Mouse (Mus musculus): ENCODE data around the gene Olfr479.
"Not testable (repeated sequence)": the region's sequence is repeated elsewhere in the genome, so short reads cannot be mapped to it uniquely, and the experiment has no call there.

Olfr479 gene

DNA sequence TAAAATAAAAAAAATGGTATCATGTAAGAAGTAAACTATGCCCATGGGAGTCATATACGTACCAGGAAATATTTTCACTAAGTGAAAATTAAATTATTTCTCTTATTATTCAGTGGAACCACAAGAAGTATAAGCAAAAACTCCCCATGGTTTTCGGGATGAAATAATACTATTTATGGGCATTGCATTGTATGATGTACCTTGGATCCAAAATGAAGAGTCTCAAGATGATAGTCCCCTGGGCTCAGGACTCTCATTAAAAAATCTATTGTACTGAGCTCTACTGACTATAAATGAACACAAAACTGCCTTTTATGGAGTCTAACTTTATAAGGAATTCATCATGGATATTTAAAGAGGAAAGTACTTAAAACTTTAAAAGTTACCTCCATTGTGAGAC, at the start of gene Olfr479:
Gene Olfr479 (plus strand): TSS at position 301 of the 400 bp plus-strand sequence.
- DNase-seq (ENCODE audit: low spot score), result no peak

DNA sequence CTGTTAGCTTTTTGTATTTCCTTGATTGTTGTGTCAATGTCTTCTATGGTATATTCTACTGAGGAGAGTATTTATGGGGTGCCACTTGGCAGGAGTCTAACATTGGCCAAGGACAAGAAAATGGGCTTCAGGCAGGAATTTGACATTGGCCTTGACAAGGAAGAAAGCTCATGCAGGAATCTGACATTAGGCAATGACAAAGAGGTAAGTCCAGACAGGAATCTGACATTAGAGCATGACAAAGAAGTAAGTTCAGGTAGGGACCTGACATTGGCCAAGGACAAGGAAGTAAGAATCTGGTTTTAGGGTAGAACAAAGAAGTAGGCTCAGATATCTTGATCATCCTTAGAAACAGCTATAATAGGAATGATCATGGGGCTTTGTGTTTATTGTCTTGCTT, 36.2 kb upstream of the Olfr479 start:
- DNase-seq (ENCODE audit: low spot score), result not testable (repeated sequence)

DNA sequence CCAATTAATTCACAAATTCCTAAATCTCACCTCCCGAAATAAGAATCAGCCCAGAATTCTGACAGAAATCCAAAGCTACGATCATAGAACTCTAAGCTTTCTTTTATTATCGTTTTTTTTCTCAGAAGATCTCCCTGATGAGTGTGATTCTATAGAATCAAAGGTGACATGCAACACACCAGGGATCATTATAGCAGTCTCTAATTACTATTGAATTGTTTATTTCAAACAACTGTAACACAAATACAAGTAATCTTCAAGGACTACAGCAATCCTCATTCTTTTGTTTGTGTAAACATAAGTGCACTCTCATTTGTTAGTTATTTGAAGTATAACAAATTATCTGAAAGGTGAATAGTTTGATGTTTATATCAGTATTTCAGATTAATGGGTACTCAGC, 16.6 kb upstream of the Olfr479 start, which contains the start of gene Olfr478:
Gene Olfr478 (minus strand): TSS at position 101 of the 400 bp plus-strand sequence.
- no peak for DNase-seq (ENCODE audit: low spot score)

DNA sequence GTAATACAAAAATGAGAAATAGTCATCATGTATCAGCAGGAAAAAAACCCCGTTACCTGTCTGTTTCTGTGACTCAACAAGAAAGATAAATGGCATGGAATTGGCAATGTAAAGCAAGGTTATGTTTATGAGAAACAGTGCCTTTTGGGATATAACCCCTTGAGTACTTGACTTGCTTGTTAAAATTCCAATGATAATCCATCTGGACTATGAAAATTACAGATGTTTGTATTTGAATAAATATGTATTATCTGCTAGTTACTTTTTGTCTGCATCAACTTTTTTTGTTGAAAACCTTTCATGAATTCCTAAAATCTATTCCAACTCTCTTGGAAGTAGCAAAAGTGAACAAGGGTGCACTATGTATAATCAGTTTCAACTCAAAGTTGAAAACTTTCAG, 16.8 kb downstream of the Olfr479 start, which contains the start of gene Olfr480:
Gene Olfr480 (minus strand): TSS at position 101 of the 400 bp plus-strand sequence.
- DNase-seq (ENCODE audit: low spot score), result no peak

DNA sequence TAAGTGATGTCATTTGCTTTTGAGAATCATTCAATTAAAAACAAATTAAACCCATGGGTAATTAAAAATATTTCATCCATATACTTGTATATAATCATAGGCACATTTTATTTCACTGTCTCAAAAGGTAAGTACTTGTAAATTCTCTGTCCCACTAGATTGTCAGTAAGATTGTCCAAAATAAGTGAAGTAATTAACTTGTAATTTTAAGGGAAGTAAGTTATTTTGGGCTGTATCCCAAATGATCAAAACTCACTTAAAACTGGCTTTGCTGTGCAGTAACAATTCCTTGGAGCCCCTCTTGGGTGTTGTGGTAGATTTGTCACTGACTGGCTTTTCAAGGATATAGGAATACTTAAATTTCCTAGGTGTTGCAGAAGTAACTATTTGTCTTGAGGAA, 29.1 kb downstream of the Olfr479 start, which contains the start of gene Olfr481:
Gene Olfr481 (plus strand): TSS at position 301 of the 400 bp plus-strand sequence.
- DNase-seq (ENCODE audit: low spot score), result no peak

DNA sequence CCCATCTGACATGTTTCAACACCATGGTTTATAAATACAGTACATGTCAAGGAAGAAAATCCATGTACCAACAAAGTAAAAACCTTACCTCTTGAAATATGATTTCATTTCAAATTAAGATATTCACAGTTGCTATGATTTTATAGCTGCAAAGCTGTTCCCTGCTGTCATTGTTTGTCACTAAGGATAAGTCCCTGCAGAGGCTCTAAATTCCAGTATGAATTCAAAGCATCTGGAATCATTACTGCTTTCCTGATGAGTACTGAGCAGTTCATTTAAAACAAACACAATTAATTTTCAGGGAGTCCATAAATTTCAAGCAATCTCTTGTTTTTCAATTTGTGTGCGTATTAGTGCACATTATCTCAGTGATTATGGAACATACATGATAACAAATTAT, 47.0 kb downstream of the Olfr479 start, which contains the start of gene Olfr482:
Gene Olfr482 (minus strand): TSS at position 101 of the 400 bp plus-strand sequence.
- no peak for DNase-seq (ENCODE audit: low spot score)

DNA sequence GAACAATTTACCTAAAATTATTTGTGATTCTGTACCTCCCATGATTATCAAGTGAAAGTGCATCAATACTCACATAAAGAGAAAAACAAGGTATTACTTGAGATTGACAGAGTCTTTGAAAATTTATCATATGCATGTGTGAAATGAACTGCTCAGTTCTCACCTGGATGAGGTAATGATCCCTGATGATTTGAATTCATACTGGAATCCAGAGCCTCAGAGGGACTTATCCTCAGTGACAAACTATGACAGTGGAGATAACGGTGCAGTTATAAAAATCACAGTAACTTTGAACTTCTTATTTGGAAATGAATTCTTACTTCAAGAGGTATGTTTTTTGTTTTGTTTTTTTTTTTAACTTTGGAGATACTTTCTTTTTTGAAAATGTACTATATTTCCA, 50.1 kb downstream of the Olfr479 start, which contains the start of gene Olfr483:
Gene Olfr483 (plus strand): TSS at position 301 of the 400 bp plus-strand sequence.
- no peak for DNase-seq (ENCODE audit: low spot score)

Measured in yolk sac, embryonic 10.5 days (tissue).